Mouse (Mus musculus) T-helper 2 cell (primary cell): ENCODE measurements around the gene 2700049A03Rik.

Experiments
- in situ Hi-C: fragments of 300-600 bp; cut with MboI, MseI; formaldehyde crosslinking; loops from one replicate; pipeline ENCODE4 v1.15.1; 2025; ENCODE audit warnings: high pct_unique_total_duplicates

The 2700049A03Rik gene

DNA sequence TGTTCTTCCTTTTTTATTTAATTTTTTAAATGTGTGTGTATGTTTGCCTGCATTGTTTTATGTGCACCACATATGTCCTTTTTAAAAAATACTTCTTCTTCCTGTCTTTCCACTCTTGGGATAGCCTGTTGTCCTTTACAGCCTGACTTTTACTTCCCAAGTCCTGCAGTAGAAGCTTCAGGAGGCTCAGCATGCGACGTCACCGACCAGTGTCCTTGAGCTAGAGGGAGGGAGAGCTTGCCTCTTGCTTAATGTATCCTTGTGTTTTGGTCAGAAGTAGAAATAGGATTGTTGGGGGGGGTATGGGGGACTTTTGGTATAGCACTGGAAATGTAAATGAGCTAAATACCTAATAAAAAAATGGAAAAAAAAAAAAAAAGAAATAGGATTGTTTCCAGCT lies 47.1 kb downstream of the 2700049A03Rik start:
- in situ Hi-C loops = loop anchor here (10.0 kb wide), 1 partner anchor 511 kb away; no protein-coding TSS in a partner anchor

DNA sequence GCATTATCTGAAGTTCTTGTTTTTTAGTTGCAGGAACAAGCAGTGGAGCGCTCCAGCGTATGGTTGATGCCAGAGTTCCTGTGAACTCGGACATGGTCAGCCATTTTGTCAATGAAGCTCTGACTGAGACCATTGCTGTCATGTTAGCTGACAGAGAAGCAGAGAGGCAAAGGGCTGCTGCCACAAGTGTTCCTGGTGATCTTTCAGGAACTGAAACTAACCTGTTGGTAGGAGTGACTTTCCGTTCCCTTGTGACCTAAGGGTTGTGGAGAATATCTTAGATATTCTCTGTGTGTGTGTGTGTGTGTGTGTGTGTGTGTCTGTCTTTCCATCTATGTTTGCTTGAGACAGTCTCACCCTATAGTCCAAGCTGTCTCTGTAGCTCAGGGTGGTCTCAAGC lies 47.7 kb downstream of the 2700049A03Rik start:
- in situ Hi-C loops = loop anchor here (10.0 kb wide), 1 partner anchor 510 kb away; no protein-coding TSS in a partner anchor

DNA sequence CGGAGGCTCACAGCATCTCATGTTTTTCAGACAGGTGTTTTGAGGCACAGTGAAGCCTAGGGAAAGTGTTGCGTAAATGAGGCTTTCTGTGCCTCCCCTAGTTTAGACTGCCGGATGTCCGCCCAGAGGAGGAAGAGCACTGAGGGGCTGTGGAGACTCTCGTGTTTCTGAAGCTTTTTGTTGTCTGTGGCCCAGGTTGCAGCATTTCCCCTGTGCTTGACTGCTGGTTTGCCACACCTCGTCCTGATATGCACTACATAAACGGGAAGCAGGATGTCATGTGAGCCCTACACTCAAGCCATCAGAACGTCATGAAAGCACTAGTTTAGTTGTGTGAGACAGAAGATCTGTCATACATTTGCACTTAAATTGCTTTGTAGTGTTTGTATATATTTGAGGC lies 56.1 kb downstream of the 2700049A03Rik start:
- in situ Hi-C loops = no loop called here

DNA sequence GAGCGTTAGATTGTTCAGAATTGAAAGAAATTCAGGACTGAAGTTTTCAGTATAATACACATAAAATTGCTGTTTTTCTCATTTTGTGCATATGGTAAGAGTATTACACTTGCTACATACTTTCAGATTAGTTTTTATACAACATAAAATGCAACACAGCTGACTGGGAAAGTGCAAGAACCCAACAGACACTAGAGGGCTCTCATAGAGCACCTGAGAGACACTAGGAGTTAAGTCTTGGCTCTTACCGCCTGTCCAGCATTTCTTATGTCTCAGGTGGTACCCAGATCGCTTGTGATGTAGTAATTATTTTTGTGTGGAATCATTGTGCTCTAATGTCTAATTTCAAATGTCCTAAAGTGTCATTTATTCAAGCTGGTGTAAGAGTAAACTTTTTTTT lies 61.0 kb downstream of the 2700049A03Rik start:
- in situ Hi-C loops = no loop called here

DNA sequence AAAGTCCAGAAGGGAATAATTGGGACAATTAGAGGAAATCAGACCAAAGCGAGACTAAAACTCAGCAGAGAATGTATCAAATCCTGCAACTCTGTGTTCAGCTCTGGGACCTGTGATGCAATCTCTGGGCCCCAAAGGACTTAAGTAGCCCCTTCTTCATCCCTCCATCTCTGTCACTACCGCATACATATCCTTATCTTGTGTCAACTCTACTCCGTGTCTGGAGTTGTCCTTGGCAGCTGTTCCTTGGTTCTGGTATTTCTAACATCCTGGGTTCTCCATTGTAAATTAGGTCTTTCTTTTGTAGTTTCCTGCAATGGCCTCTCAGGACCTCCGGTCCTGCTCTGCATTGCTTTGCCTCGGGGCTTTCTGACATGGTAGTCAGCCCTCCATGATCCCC lies 65.1 kb downstream of the 2700049A03Rik start:
- in situ Hi-C loops = no loop called here

DNA sequence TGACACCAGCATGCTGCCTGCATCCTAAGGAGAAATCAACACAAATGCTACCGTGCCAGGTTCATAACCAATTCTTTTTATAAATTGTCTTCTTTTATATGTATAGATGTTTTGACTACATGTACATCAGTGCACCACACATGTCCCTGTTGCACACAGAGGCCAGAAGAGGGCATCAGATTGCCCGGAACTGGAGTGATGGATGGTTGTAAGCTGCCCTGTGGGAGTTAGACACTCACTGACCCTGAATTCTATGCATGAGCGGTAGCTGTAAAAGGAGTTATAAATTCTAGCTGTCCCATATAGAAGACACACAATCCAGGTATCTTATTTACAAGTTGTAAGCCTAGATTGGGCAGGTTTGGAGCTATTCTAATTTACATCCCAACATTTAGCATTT lies 67.7 kb downstream of the 2700049A03Rik start:
- in situ Hi-C loops = no loop called here

DNA sequence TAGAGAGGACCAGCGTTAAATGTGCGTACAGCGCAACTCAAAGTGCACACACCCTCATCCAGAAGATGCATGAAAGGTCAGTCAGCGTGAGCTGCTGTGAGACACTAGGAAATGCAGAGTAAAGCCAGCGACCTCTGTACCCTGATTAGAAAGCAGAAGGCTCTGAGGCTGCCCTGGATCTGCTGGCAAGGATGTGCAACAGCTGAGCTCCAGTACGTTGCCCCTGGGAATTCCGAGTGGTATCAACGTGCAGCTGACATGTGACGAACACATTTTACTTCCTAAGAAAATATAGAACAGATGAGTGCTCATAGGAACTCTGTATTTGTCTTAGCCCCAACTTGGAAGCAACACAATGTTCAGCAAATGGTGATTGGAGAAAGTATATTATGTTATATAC lies 80.5 kb downstream of the 2700049A03Rik start:
- in situ Hi-C loops = no loop called here

DNA sequence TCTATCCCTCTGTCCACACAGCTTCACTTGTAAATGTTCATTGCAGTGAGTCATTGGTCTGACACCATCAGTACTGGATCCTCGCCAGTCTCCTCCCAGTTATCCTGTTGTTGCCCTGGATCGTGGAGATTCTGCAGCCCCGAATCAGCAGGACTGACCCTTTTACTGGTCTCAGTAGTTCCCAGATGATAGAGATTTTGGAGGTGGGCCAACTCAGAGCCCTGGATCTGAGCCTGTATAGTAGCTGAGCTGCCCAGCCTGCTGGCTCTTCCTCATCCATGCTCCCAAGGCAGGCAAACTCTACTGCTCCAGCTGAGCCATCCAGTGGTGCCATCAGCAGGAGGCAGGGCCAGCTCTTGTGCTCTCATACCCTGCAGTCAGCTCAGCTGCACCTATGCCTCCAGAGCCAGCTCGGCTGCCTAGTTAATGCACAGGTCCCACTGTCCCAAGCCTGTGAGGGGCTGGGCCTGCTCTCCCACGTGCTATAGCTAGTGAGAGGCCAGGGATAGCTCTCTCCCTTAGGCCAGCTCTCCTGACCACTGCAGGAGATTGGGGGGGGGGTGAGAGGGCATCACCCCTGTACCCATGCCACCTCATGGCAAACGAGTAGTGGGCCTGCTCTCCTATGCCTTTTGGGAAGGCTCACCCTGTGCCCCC lies 81.3 kb downstream of the 2700049A03Rik start:
- in situ Hi-C loops = no loop called here

DNA sequence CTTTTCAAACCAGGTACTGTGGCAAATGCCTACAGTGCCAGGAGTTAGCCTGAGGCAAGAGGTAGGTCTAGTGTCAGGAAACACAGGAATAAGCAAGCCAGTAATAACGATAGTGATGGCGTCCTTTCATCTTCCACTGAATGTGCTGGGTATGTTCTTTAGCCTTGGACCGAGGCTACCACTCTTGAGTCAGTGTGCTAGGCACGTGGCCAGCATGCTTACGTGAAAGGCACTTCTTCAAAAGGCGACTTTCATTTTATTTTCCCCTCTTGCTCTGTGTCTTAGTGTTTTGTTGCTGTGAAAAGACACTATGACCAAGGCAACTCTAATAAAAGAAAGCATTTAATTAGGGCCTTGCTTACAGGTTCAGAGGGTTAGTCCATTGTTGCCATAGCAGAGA lies 86.1 kb downstream of the 2700049A03Rik start:
- in situ Hi-C loops = no loop called here

DNA sequence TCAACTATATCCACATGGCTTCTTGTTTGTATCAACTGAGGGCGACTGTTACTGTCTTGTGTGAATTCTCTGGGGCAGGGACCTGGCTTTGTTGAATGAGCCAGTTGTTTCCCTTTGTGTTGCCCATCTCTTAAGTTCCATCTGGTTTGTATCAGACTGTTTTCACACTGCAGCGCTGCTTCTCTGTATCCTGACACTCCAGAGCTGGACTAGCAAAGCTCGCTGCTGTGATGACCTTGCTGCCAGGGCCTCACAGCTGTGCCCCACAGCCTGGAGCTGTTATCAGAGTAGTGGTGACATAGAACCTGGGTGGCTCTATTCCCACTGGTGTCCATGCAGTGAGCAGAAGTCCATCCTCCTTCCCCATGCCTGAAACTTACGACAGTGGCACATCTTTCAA lies 91.1 kb downstream of the 2700049A03Rik start:
- in situ Hi-C loops = no loop called here

DNA sequence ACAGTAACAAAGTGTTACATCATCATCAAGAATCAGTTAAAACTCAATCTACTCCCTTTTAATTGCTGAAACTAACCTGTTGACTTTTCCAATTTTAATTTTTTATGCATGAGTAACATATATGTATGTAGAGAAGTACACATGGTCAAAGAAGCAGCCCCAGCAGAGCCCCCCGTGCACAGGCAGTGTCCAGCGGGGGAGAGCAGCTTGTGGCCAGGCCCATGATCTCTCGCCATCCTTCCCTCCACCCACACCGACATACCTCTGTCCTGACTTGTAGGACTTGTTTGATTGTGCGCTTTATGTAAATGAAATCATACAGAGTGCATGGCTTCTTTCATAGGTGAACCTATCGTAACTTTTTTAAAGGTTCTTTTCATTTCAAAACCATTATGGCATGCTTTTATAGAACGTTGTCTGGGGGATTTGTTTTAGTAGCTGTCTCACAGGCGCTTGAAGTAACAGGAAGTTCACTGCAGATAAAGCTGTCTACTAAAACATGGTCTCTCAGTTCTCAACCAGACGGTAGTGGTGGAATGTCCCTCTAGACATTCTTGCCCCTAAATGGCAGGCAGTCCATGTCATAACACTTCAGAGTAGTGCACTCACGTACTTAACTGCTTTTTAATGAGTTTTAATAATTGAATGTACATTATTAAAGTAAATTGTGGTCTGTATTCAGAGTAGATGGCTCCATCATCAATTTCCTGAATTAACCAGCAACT lies 92.4 kb downstream of the 2700049A03Rik start:
- in situ Hi-C loops = no loop called here

DNA sequence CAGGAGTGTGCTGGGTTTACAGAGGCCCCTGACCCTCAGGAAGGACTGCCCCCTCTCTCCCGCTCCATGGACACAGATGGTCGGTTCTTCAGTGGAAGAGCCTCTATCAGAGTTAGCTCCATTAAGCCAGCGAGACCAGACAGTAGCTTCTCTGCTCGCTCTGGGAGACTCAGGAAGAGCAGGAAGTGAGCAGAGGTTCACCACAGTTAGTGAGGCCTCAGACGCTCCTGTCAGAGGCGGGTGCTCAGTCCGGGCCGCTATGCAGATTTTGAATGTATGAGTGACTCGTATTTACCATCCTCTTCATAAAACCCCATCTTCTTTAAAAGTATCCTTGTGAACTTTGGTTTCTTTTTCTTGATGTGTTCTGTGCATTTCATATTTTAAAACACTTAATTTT lies 94.9 kb downstream of the 2700049A03Rik start:
- in situ Hi-C loops = no loop called here

DNA sequence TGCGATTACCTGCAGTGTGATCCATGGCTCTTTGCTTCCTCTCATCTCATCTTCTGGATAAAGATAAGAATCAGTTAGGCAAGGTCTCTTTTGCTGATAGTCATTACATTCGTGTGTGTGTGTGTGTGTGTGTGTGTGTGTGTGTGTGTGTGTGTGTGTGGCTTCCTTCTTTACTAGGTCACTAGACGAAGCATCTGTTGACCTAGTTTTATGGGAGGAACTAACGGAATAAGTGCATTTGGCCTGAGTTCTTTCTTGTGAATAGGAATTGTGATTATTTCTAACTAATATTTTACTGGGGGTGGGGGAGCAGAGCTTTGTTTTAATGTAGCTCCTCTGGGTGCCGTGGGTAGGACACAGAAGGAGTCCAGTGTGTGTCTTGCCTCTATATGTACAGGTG lies 96.8 kb downstream of the 2700049A03Rik start:
- in situ Hi-C loops = no loop called here

DNA sequence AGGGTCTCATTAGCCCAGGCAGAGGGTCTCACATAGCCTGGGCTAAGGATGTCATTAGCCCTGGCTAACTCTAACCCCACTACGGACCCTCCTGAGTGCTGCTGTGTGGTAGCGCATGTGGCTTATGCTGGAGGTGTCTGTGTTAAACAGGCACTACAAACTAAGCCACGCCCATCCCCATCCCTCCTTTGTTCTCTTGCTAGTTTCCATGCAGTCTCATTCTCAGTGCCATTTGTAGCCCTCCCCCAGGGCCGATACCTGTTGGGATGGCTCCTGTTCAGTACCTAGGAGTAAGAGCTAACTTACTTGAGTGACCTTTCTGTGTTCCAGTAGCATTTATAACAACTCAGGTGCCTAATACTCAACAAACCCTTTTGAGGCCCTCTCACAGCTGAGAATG lies 100.4 kb downstream of the 2700049A03Rik start:
- in situ Hi-C loops = no loop called here

DNA sequence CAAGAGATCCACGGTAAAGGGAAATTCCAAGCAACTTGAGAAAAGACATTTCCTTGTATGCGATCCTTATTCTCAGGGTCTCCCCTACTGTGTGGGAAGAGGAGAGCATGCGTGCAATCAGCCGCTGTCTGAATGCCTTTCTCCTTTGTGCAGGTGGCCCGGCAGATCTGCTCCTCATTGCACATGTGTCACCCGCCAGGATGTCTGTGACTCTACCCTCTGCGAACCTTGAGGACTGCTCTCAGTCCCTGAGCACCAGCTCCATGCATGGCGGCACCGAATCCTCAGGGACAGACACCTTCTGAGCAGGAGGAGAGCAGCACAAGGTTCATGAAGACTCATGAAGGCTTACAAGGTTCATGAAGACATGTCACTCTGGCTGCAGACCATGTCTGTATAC lies 106.1 kb downstream of the 2700049A03Rik start:
- in situ Hi-C loops = no loop called here

DNA sequence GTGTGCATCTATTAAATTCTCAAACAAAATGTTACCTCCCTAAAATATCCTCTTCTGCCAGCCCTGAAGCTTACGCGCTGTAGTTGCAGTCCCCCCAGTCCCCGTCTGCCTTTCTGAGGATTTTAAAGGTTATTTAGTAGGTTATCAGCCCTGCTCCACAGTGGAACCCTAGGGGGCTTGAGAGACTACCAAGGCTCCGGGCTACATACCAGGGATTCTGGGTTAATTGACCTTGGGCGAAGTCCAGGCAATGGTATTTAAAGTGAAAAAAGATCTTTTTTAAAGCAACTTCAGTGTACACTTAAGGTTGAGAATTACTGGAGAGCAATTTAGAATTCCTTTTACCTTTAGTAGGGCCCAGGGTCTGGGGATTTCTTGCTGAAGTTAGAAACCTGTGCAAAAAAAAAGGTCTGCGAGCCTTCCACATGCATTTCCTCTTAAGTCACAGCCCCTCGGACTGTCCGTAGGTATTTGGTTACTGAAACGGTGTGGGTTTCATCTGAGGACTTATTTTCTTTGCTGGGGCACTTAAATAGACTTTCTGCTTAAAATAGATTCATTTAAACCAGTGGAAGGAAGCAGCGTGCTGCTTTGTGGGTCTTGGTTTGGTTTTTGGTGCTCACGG lies 108.2 kb downstream of the 2700049A03Rik start:
- in situ Hi-C loops = no loop called here

DNA sequence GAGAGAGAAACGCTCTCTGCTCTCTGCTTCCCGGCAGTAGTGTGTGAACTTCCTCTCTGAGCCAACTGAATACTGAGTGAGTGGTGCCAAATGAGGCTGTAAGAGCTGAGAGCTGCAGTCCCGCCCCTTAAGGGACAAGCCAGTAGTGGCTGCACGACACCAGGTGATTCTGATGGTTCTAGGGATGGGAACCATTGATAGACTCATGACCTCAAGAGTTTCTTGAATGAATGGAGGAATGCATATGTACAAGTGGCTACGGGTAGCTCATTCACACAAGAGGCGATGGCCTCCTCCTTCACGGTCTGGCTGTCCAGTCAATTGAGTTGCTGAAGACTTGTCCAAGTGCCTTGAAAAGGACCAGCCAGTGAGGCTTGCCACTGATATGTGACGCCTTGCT lies 110.5 kb downstream of the 2700049A03Rik start:
- in situ Hi-C loops = no loop called here

DNA sequence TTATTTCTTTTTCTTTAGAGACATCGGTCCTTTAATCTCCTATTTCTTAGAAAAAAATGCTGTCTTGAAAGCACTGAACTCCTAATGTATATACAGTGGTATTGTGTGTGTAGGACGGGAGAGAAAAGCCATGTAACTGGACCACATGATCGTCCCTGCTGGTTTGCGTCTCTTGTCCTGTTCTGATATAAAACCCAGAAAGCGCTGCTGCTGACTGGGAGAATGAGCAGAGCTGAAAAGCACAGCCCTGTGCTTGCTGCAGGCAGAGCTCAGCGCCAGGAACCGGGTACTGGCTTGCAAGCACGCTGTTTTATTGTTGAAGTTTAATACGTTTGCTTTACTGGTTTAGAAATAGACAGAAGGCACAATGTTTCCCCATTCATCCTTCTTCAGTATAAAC lies 112.7 kb downstream of the 2700049A03Rik start:
- in situ Hi-C loops = no loop called here

DNA sequence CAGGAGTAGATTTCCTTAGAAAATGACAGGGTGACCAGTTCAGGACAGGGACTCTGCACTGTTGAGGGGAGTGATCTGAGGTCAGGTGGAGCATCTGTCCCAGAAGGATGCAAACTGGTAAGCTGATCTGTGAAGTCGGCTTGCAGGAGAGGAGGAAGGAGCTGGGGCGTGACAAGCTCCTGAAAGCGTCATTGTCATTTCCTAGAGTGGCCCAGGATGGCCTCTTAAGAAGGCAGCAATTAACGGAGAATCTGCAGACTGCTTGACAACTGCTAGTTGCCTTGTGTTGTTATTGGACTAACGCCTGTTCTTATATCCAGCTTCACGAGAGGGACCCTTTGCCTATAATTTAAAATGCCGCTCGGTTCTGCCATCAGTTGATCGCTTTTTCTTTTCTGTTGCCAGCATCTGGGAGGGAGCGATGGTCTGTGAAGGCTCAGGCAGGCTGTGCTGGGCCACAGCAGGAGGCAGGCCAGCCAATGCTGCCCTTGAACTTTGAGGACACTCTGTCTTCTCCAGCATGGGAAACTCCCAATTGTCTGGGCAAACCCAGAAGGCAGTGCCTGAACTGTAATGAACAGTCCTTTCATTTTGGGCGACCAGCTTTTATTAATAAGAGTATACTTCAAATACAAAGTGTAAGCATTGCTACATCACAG lies 116.0 kb downstream of the 2700049A03Rik start:
- in situ Hi-C loops = no loop called here

DNA sequence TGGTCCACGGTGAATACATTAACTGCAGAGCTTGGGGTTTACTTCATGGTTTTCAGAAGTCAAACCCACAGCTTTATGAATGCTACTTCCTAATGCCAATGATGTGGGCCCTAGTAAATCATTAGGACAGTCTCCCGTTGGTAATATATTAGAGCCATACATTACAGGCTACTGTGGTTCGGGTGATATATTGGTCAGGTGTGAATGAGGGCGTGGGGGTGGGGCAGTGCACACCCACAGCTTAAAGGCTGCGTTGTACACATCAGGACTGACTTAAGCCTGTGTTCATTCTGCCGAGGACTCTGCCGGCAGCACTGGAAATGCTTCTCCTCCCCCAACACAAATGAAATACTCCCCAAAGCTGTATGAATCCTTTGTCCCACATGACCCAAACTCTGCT lies 118.1 kb downstream of the 2700049A03Rik start:
- in situ Hi-C loops = no loop called here

DNA sequence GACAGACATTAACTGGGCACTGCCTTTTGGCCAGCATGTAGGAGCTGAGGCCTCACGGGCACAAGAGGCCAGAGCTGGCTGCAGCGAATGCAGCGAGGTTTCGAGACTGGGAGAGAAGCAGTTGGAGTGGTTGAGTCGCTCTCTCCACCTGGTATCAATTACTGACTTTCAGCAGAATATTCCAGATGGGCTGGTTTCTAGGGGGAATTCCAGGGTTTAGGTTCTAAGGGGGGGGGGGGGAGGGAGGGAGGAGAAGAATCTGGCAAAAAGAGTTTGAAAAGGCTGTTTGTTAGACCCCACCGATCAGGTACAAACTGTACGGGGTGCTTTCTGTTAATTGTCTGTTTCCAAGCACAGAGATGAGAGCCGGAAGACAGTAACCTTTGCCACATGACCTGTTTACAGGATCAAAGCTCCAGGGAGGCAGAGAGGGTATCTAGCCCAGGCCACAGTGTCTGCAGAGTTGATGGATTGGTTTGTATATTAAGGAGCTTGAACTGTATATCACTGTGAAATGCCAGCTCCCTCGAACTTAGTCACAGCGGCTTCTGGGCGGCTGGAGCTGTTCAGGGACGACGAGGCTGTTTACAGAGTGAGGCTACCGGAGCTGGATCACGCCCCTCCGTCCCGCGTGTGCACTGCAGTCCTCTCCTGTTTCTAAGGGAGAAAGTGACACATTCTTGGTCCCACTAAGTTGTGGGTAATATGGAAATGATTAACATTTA lies 121.7 kb downstream of the 2700049A03Rik start:
- in situ Hi-C loops = no loop called here

DNA sequence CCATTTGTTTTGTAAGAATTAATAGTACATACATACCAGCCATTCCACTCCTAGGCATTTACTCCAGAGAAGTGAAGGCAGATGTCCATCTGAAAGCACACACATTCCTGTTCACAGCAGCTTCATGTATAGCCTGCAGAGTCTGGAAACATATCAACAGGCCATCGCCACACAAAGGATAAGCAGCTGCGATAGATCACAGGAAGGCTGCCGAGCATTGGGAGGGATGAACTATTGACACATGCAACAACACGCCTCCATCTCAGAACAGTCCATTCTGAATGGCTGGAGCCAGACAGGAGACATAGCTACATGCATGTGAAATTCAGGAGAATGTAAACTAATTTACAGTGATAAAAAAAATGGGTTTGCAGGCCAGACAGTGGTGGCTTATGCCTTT lies 127.6 kb downstream of the 2700049A03Rik start:
- in situ Hi-C loops = no loop called here
